Comparison of ENCODE assay signal across 35 mouse cellular contexts in the genomic region with DNA sequence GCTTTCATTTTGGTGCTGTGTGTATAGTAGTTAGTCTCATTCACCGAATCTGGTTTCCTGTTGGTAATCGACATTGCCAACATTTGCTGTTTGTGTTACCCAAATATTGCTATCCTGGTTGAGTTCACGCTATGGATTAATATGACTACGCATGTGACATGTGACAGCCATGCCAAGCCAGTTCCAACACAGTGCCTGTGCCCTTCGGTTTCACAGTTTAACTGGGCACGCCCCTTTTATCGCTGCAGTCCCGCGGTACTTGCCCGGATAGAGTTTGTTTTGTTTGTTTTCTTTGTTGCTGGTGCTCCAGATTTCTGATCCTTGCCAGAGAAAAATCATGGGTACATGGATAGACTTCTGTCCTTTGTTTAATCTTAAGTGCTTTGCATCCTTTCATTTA.
"Had no signal": no experiment of that assay in that cellular context is flagged by ENCODE, and none has a peak within 500 bp of the region (broad histone marks: within the 10 kb centered on the region; RNA-seq: fewer than 3 reads in every experiment).

No protein-coding gene starts in this region.

- H3K4me1 ChIP-seq: heart, embryonic 10.5 days; heart, embryonic 12.5 days; heart, embryonic 13.5 days; heart, embryonic 15.5 days; hindbrain, embryonic 10.5 days; hindbrain, embryonic 12.5 days; hindbrain, embryonic 13.5 days; hindbrain, embryonic 15.5 days; intestine, embryonic 15.5 days; kidney, embryonic 15.5 days had no signal

- ATAC-seq: hindbrain, embryonic 16.5 days; hindbrain, postnatal 0 days; inflammation-experienced regulatory T-cells, adult 6 months; intestine, embryonic 15.5 days; intestine, embryonic 16.5 days; intestine, postnatal 0 days had no signal

- H3K27ac ChIP-seq: heart, embryonic 10.5 days; heart, embryonic 13.5 days; heart, embryonic 15.5 days; hindbrain, embryonic 10.5 days; hindbrain, embryonic 12.5 days; hindbrain, embryonic 13.5 days; hindbrain, embryonic 14.5 days; hindbrain, embryonic 15.5 days; hindbrain, postnatal 0 days; intestine, embryonic 15.5 days; kidney, embryonic 15.5 days; kidney, postnatal 0 days; layer of hippocampus, adult 2 months had no signal

- DNase-seq: heart, postnatal 10 days; heart, postnatal 14 days; heart, postnatal 36 days; heart, postnatal 4 days; kidney, adult 11 months; kidney, adult 18-20 months; kidney, adult 2 months; kidney, adult 8-10 months; kidney, adult 9 months; kidney, postnatal 10 days; kidney, postnatal 14 days; kidney, postnatal 25 days; kidney, postnatal 36 days; kidney, postnatal 4 days; layer of hippocampus, adult 9-11 months; layer of hippocampus, postnatal 36 days had no signal

- H3K4me3 ChIP-seq: heart, embryonic 10.5 days; heart, embryonic 12.5 days; heart, embryonic 13.5 days; heart, embryonic 15.5 days; hindbrain, embryonic 10.5 days; hindbrain, embryonic 12.5 days; hindbrain, embryonic 13.5 days; hindbrain, embryonic 15.5 days; intestine, embryonic 15.5 days; kidney, embryonic 15.5 days; layer of hippocampus, adult 2 months had no signal

- H3K36me3 ChIP-seq: heart, embryonic 10.5 days; heart, embryonic 12.5 days; heart, embryonic 13.5 days; heart, embryonic 15.5 days; hindbrain, embryonic 10.5 days; hindbrain, embryonic 12.5 days; hindbrain, embryonic 13.5 days; hindbrain, embryonic 15.5 days; intestine, embryonic 15.5 days; kidney, embryonic 15.5 days had no signal

- H3K9ac ChIP-seq: heart, embryonic 12.5 days; heart, embryonic 13.5 days; heart, embryonic 15.5 days; hindbrain, embryonic 12.5 days; hindbrain, embryonic 13.5 days; hindbrain, embryonic 14.5 days; hindbrain, embryonic 15.5 days; intestine, embryonic 15.5 days; kidney, embryonic 15.5 days had no signal

- H3K9me3 ChIP-seq: heart, embryonic 10.5 days; heart, embryonic 12.5 days; heart, embryonic 13.5 days; heart, embryonic 15.5 days; hindbrain, embryonic 10.5 days; hindbrain, embryonic 12.5 days; hindbrain, embryonic 13.5 days; hindbrain, embryonic 15.5 days; intestine, embryonic 15.5 days; kidney, embryonic 15.5 days had no signal

- H3K27me3 ChIP-seq: heart, embryonic 12.5 days; heart, embryonic 13.5 days; heart, embryonic 15.5 days; hindbrain, embryonic 12.5 days; hindbrain, embryonic 13.5 days; hindbrain, embryonic 15.5 days; intestine, embryonic 15.5 days; kidney, embryonic 15.5 days had no signal

- H3K4me2 ChIP-seq: heart, embryonic 11.5 days; heart, embryonic 12.5 days; heart, embryonic 13.5 days; heart, embryonic 15.5 days; hindbrain, embryonic 12.5 days; hindbrain, embryonic 13.5 days; hindbrain, embryonic 14.5 days; hindbrain, embryonic 15.5 days; intestine, embryonic 15.5 days; kidney, embryonic 15.5 days had no signal
